ENCODE assay signal across 9 mouse cellular contexts in genomic region chr13:113266495-113266951, GRCm38 (mm10). TPM values are rescaled to one million over a fixed set of nuclear protein-coding genes. Genes with fewer than 3 reads are reported as not detected.
DNase-seq lines count a peak whose midpoint lies in the region; ATAC-seq lines count a peak whose summit lies in the region.
"Had no signal": no experiment of that assay in that cellular context is flagged by ENCODE, and none has a peak within 500 bp of the region (broad histone marks: within the 10 kb centered on the region; RNA-seq: fewer than 3 reads in every experiment).

No protein-coding gene starts in this region.

- H3K4me2 ChIP-seq in forebrain, embryonic 11.5 days (ENCODE audit: low read depth, low read length, severe bottlenecking) = no peak overlapping the region
- peak overlapping the region; percentile 42; the same call in 1 of the 2 replicates for H3K4me2 ChIP-seq in heart, embryonic 16.5 days (ENCODE audit: low read depth, low read length)
- peak overlapping the region; percentile 28 for H3K4me2 ChIP-seq in neural tube, embryonic 15.5 days

- H3K27me3 ChIP-seq in forebrain, embryonic 11.5 days (ENCODE audit: control insufficient read depth, insufficient read depth, low read length) = no peaks in the 10 kb centered on the region
- H3K27me3 ChIP-seq in heart, embryonic 16.5 days (ENCODE audit: control insufficient read depth, insufficient read depth, low read length) = no peaks in the 10 kb centered on the region
- H3K27me3 ChIP-seq in neural tube, embryonic 15.5 days (replicated peaks) = no peaks in the 10 kb centered on the region

- H3K36me3 ChIP-seq in forebrain, embryonic 11.5 days (ENCODE audit: control insufficient read depth, insufficient read depth, low read length) = no peaks in the 10 kb centered on the region
- H3K36me3 ChIP-seq in heart, embryonic 16.5 days (ENCODE audit: control insufficient read depth, insufficient read depth) = no peaks in the 10 kb centered on the region
- H3K36me3 ChIP-seq in neural tube, embryonic 15.5 days = no peaks in the 10 kb centered on the region

- ATAC-seq in forebrain, embryonic 11.5 days (replicated peaks; ENCODE audit: low FRiP score) = peak; percentile 40
- ATAC-seq in heart, embryonic 16.5 days (replicated peaks; ENCODE audit: extremely low read depth, insufficient read depth, low FRiP score) = no peak
- ATAC-seq in neural tube, embryonic 15.5 days (ENCODE audit: low FRiP score) = 0 out of 2 replicates have a peak, but pooled peaks have one; percentile 9

- no peak overlapping the region for H3K4me3 ChIP-seq in forebrain, embryonic 11.5 days (ENCODE audit: low read depth, low read length)
- no peak overlapping the region for H3K4me3 ChIP-seq in heart, embryonic 16.5 days (ENCODE audit: low read length)
- no peak overlapping the region for H3K4me3 ChIP-seq in neural tube, embryonic 15.5 days (replicated peaks)

- DNase-seq in ES-CJ7 (ENCODE audit: low read depth, low spot score) = peak; percentile 79
- DNase-seq in c-Kit-positive CD71-negative TER-119-negative erythroid progenitor cells, embryonic 14.5 days (ENCODE audit: low read depth) = peak; percentile 59
- peak; percentile 88 for DNase-seq in forebrain, embryonic 11.5 days (ENCODE audit: low spot score)
- DNase-seq in kidney, postnatal 36 days = peak; percentile 69 to 88
- peak; percentile 67 to 75 for DNase-seq in lung, adult 18-20 months
- DNase-seq in thymus, postnatal 0 days (ENCODE audit: low spot score) = peak; percentile 70

- no peak overlapping the region for H3K27ac ChIP-seq in forebrain, embryonic 11.5 days (ENCODE audit: low read depth, low read length)
- H3K27ac ChIP-seq in heart, embryonic 16.5 days (ENCODE audit: low read length) = no peak overlapping the region
- no peak overlapping the region for H3K27ac ChIP-seq in neural tube, embryonic 15.5 days (replicated peaks)
- H3K27ac ChIP-seq: macrophage had no signal

- H3K4me1 ChIP-seq in forebrain, embryonic 11.5 days (replicated peaks; ENCODE audit: control insufficient read depth, insufficient read depth, low read length) = no peaks in the 10 kb centered on the region
- peaks cover 9% of the 10 kb centered on the region for H3K4me1 ChIP-seq in heart, embryonic 16.5 days (ENCODE audit: control insufficient read depth, insufficient read depth, low read length)
- no peaks in the 10 kb centered on the region for H3K4me1 ChIP-seq in neural tube, embryonic 15.5 days

- no peaks in the 10 kb centered on the region for H3K9me3 ChIP-seq in forebrain, embryonic 11.5 days (ENCODE audit: control insufficient read depth, low read length)
- no peaks in the 10 kb centered on the region for H3K9me3 ChIP-seq in heart, embryonic 16.5 days (replicated peaks; ENCODE audit: control insufficient read depth, low read length)
- no peaks in the 10 kb centered on the region for H3K9me3 ChIP-seq in neural tube, embryonic 15.5 days (replicated peaks)

- H3K9ac ChIP-seq in forebrain, embryonic 11.5 days (ENCODE audit: low read length) = no peak overlapping the region
- H3K9ac ChIP-seq in heart, embryonic 16.5 days (ENCODE audit: low read length) = no peak overlapping the region
- no peak overlapping the region for H3K9ac ChIP-seq in neural tube, embryonic 15.5 days (replicated peaks)

- 31% methylated on average over 9 of the region's 9 CpGs for WGBS in forebrain, embryonic 11.5 days
- WGBS in heart, embryonic 16.5 days = 24% methylated on average over 9 of the region's 9 CpGs
- WGBS in neural tube, embryonic 15.5 days = 33% methylated on average over 9 of the region's 9 CpGs

RNA-seq across cellular contexts. Expression of gene BC067074, which starts 26.4 kb away (rescaled TPM):
- 2.0 and 2.1 TPM in 2 replicates for polyA plus RNA-seq in forebrain, embryonic 11.5 days (2014; fragmentation: Nextera tagmentation; extraction: Ambion mirVana)
- 2.1 and 2.7 TPM in 2 replicates for polyA plus RNA-seq in heart, embryonic 16.5 days (2015; fragmentation: Nextera tagmentation; extraction: Ambion mirVana)
- 0.77 and 1.2 TPM in 2 replicates for polyA plus RNA-seq in neural tube, embryonic 15.5 days (2015; fragmentation: Nextera tagmentation; extraction: Ambion mirVana)
- polyA plus RNA-seq in thymus, postnatal 0 days (2015; fragmentation: Nextera tagmentation; extraction: Ambion mirVana) = 0.75 and 0.83 TPM in 2 replicates
- polyA plus RNA-seq: macrophage had no signal

RNA-seq across cellular contexts. Expression of gene Gzmk, which starts 40.8 kb away (rescaled TPM):
- polyA plus RNA-seq in forebrain, embryonic 11.5 days (2014; fragmentation: Nextera tagmentation; extraction: Ambion mirVana) = not detected in 2 replicates
- polyA plus RNA-seq in heart, embryonic 16.5 days (2015; fragmentation: Nextera tagmentation; extraction: Ambion mirVana) = not detected in 2 replicates
- not detected in 2 replicates for polyA plus RNA-seq in neural tube, embryonic 15.5 days (2015; fragmentation: Nextera tagmentation; extraction: Ambion mirVana)
- not detected in 2 replicates for polyA plus RNA-seq in thymus, postnatal 0 days (2015; fragmentation: Nextera tagmentation; extraction: Ambion mirVana)
- polyA plus RNA-seq: macrophage had no signal

RNA-seq across cellular contexts. Expression of gene Esm1, which starts 57.1 kb away (rescaled TPM):
- polyA plus RNA-seq in forebrain, embryonic 11.5 days (2014; fragmentation: Nextera tagmentation; extraction: Ambion mirVana) = 1.8 and 2.1 TPM in 2 replicates
- polyA plus RNA-seq in heart, embryonic 16.5 days (2015; fragmentation: Nextera tagmentation; extraction: Ambion mirVana) = 1.9 and 2.5 TPM in 2 replicates
- 1.3 and 3.5 TPM in 2 replicates for polyA plus RNA-seq in neural tube, embryonic 15.5 days (2015; fragmentation: Nextera tagmentation; extraction: Ambion mirVana)
- polyA plus RNA-seq in thymus, postnatal 0 days (2015; fragmentation: Nextera tagmentation; extraction: Ambion mirVana) = 3.6 and 4.5 TPM in 2 replicates
- polyA plus RNA-seq: macrophage had no signal
